Mouse (Mus musculus) embryonic facial prominence, embryonic 11.5 days (tissue): Measurements from ENCODE around the gene Ptk6. TPM values are rescaled to one million over a fixed set of nuclear protein-coding genes. Genes with fewer than 3 reads are reported as not detected.

Experiments used
- ATAC-seq: fragments of 200-750 bp; cut with Nextera tagmentation; replicated peaks from 2 replicates; pipeline ENCODE4 v1.8.0; 2017; ENCODE audit warnings: low read depth; ENCODE audit not compliant: insufficient number of reproducible peaks, low FRiP score, low TSS enrichment
- DNase-seq: peaks from one replicate; pipeline ENCODE4 v3.0.0-alpha.2; 2015; ENCODE audit warnings: low spot score
- H3K27ac ChIP-seq: fragments of 300-500 bp; sonication (generic); replicated peaks from 2 replicates; pipeline ENCODE4 v1.5.1; 2014; ENCODE audit warnings: mild to moderate bottlenecking, low read depth, low read length, control low read depth
- H3K27me3 ChIP-seq: fragments of 300-500 bp; sonication (generic); 2 replicates; pipeline ENCODE4 v1.6.1; 2014; ENCODE audit warnings: mild to moderate bottlenecking, low read length, moderate library complexity, mixed read lengths; ENCODE audit not compliant: control insufficient read depth, insufficient read depth
- H3K36me3 ChIP-seq: fragments of 300-500 bp; sonication (generic); replicated peaks from 2 replicates; pipeline ENCODE4 v1.6.1; 2014; ENCODE audit warnings: low read depth, mild to moderate bottlenecking, low read length, moderate library complexity, mixed read lengths; ENCODE audit not compliant: control insufficient read depth, insufficient read depth
- H3K4me1 ChIP-seq: fragments of 300-500 bp; sonication (generic); 2 replicates; pipeline ENCODE4 v1.6.1; 2014; ENCODE audit warnings: low read length, mixed read lengths; ENCODE audit not compliant: control insufficient read depth, insufficient read depth
- H3K4me2 ChIP-seq: fragments of 300-500 bp; sonication (generic); 2 replicates; pipeline ENCODE4 v1.6.1; 2014; ENCODE audit warnings: low read depth, mild to moderate bottlenecking, control low read depth, low read length, moderate library complexity
- H3K4me3 ChIP-seq: fragments of 300-500 bp; sonication (generic); 2 replicates; pipeline ENCODE4 v1.5.1; 2014; ENCODE audit warnings: low read depth, low read length, control low read depth
- H3K9ac ChIP-seq: fragments of 300-500 bp; sonication (generic); replicated peaks from 2 replicates; pipeline ENCODE4 v1.6.1; 2014; ENCODE audit warnings: mild to moderate bottlenecking, control low read depth, low read length
- H3K9me3 ChIP-seq: fragments of 300-500 bp; sonication (generic); replicated peaks from 2 replicates; pipeline ENCODE4 v1.6.1; 2016; ENCODE audit warnings: mild to moderate bottlenecking, low read length, inconsistent platforms, mixed read lengths; ENCODE audit not compliant: control insufficient read depth
- WGBS: fragments of 180-500 bp; shearing (Covaris S2); extraction: QIAGEN DNeasy Blood & Tissue Kit; methylation state at CpG from one replicate; pipeline ENCODE4 v1.1.7; 2014; 5-methylcytosine and 5-hydroxymethylcytosine counted together
- polyA plus RNA-seq: library from polyadenylated mRNA; unstranded; fragments of >200 nt; fragmentation: Nextera tagmentation; extraction: Ambion mirVana; gene quantifications from 2 replicates; pipeline ENCODE4 v1.2.1, GENCODE M21; 2014

The Ptk6 gene
- polyA plus RNA-seq, 1 experiment from 2014 or later = not detected

DNA sequence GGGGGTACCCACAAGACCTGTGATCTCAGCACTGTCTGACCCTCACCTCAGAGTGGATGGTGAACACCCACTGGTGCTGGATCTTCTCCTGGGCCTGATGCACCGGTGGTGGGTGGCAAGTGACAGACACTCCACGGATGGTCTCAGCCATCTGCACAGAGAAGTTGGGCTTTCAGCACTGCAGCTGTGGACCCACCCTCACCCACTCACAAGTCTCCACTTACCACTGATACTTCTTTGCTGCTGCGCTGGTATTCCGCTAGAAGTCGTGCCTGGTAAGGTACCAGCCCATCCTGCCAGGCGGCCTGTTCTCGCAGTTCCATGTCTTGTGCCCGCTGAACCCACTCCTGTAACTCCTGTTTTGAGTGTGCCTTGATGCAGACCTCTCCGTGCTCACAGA, 36.7 kb upstream of the Ptk6 start:
- Histone ChIP-seq H3K4me3 (no peak overlapping the region), H3K27ac (no peak overlapping the region), H3K27me3 (no peaks in the 10 kb centered on the region), H3K9me3 (no peaks in the 10 kb centered on the region), H3K36me3 (no peaks in the 10 kb centered on the region), H3K4me1 (no peaks in the 10 kb centered on the region), H3K4me2 (no peak overlapping the region), H3K9ac (no peak overlapping the region)
- no peak for ATAC-seq
- WGBS = 92% methylated on average over 9 of the region's 9 CpGs
- no peak for DNase-seq

DNA sequence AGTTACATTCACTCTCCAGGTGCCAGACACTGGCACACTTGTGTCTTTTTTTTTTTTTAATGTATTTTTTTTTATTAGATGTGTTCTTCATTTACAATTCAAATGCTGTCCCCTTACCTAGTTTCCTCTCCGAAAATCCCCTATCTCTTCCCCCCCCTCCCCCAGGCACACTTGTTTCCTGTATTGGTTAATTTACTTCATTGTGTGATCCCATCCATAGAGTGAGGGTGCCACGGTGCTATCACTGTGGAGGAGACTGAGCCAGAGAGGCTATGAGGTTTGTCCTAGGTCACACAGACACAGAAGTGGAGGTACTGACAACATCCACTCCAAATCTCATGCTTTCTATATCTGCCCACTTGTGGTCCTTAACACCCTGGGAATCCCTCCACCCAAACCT, 36.3 kb upstream of the Ptk6 start:
- H3K9ac ChIP-seq = no peak overlapping the region
- no peak overlapping the region for H3K27ac ChIP-seq
- ATAC-seq (no peak), DNase-seq (no peak)
- no peaks in the 10 kb centered on the region for H3K4me1 ChIP-seq
- H3K4me2 ChIP-seq = no peak overlapping the region
- no peaks in the 10 kb centered on the region for H3K9me3 ChIP-seq
- no peaks in the 10 kb centered on the region for H3K36me3 ChIP-seq
- no peaks in the 10 kb centered on the region for H3K27me3 ChIP-seq
- no peak overlapping the region for H3K4me3 ChIP-seq
- WGBS = 75% methylated on average over 2 of the region's 2 CpGs

DNA sequence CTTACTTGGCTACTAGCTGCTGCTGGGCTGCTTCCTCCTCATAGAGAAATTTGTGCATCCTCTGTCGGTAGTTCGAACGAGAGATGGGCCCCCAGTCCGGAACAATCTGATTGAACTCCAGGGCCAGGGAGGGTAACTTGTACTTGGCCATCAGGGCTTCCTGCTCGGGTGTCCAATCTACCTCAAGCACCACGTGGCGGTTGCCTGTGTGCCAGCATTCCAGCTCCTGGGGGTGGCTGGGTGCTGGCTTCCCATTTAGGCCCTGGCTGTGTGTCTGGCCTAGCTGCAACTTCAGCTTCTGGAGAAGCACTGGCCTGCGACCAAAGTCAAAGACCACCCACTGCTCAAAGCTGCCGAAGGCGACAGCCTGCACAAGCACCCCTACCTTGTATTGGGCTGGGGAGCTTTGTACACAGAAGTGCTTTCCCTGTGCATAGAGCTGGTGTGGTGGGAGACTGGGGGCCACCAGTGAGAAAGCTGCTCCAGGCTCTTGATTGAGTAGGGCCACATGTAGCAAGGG, 35.6 kb upstream of the Ptk6 start:
- no peak for DNase-seq
- no peak for ATAC-seq
- Histone ChIP-seq H3K36me3 (no peaks in the 10 kb centered on the region), H3K4me1 (no peaks in the 10 kb centered on the region), H3K27ac (no peak overlapping the region), H3K4me2 (no peak overlapping the region), H3K9ac (no peak overlapping the region), H3K27me3 (no peaks in the 10 kb centered on the region), H3K4me3 (no peak overlapping the region), H3K9me3 (no peaks in the 10 kb centered on the region)
- 80% methylated on average over 10 of the region's 10 CpGs for WGBS

- Histone ChIP-seq H3K4me3 (no peak overlapping the region), H3K36me3 (no peaks in the 10 kb centered on the region), H3K27ac (no peak overlapping the region), H3K9ac (no peak overlapping the region), H3K9me3 (no peaks in the 10 kb centered on the region), H3K4me2 (no peak overlapping the region), H3K4me1 (no peaks in the 10 kb centered on the region), H3K27me3 (no peaks in the 10 kb centered on the region)
- DNase-seq = no peak
- ATAC-seq = no peak
- 88% methylated on average over 17 of the region's 17 CpGs for WGBS
These were observed 34.8 kb upstream of the Ptk6 start for GRCm38 (mm10) chr2:181237251-181238014.

DNA sequence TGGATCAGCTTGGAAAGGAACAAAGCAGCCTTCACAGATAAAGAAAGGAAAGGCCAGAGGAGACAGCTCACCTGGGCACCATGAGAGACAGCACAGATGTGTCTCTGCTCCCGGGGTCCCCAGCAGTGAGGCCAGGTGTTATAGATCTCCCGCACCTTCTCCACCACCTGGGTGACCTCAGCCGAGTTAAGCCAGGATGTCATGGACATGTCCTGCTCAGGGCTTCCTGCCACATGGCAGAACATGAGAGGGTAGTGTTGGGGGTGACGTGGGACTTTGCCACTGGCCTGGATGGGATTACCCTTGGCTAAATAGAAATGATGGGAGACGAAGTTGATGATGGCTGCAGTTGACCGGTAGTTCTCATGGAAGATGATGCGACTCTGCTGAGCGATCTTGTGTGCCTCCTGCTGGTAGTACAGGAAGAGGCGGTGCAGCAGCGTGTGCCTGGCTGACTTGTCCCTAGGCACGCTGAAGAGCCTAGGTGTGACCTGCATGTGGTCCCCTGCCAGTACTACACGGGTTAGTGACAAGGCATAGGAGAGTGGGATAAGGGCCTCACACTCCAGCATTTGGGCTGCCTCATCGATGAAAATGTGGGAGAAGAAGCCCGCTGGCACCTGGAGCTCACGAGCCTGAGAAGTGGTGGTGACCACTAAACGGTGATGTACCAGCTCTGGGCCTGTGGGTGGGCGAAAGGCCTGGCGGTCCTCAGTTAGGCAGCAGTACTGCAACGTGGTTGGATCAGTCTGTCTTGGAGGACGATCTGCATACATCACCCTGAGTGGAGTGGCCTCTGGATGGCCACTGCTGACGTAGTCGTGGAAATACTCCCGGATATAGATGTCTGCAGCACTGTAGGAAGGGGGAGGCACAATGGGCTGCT, 33.3 kb upstream of the Ptk6 start:
- Histone ChIP-seq H3K4me2 (no peak overlapping the region), H3K27me3 (no peaks in the 10 kb centered on the region), H3K4me3 (no peak overlapping the region), H3K27ac (no peak overlapping the region), H3K9ac (no peak overlapping the region), H3K36me3 (no peaks in the 10 kb centered on the region), H3K4me1 (no peaks in the 10 kb centered on the region), H3K9me3 (no peaks in the 10 kb centered on the region)
- 86% methylated on average over 23 of the region's 23 CpGs for WGBS
- DNase-seq (no peak), ATAC-seq (no peak; the same call in 1 of the 2 replicates)

DNA sequence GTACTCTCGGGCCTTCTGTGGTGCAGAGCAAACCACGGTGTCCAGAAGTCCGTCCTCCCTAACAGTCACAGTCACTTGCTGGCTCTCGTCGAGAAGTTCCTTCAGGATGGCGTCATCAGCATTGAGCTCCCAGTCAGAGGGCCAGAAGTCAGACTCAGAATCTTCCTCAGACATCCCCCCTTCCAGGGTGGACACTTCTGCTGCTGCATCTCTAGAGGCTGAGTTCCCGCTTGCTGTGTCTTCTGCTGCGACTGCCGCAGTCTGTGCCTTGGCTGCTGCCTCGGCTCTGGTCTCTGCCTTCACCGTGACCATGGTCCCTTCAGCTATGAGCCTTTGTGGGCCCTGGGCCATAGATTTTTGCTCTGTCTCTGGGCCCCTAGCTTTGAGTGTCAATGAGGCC, 32.1 kb upstream of the Ptk6 start:
- DNase-seq = no peak

GRCm38 (mm10) chr2:181233443-181233842, 30.9 kb upstream of the Ptk6 start:
- Histone ChIP-seq H3K36me3 (no peaks in the 10 kb centered on the region), H3K9me3 (no peaks in the 10 kb centered on the region), H3K9ac (no peak overlapping the region), H3K27me3 (no peaks in the 10 kb centered on the region), H3K27ac (no peak overlapping the region), H3K4me2 (no peak overlapping the region), H3K4me3 (no peak overlapping the region), H3K4me1 (no peaks in the 10 kb centered on the region)
- ATAC-seq (no peak), DNase-seq (no peak)
- 92% methylated on average over 15 of the region's 15 CpGs for WGBS

More for the DNA sequence above, 32.1 kb upstream of the Ptk6 start:
- no peaks in the 10 kb centered on the region for H3K4me1 ChIP-seq
- H3K27me3 ChIP-seq = no peaks in the 10 kb centered on the region
- H3K36me3 ChIP-seq = no peaks in the 10 kb centered on the region
- no peaks in the 10 kb centered on the region for H3K9me3 ChIP-seq
- ATAC-seq = no peak
- no peak overlapping the region for H3K4me3 ChIP-seq
- no peak overlapping the region for H3K9ac ChIP-seq
- WGBS = 91% methylated on average over 11 of the region's 11 CpGs
- H3K27ac ChIP-seq = no peak overlapping the region
- no peak overlapping the region for H3K4me2 ChIP-seq

DNA sequence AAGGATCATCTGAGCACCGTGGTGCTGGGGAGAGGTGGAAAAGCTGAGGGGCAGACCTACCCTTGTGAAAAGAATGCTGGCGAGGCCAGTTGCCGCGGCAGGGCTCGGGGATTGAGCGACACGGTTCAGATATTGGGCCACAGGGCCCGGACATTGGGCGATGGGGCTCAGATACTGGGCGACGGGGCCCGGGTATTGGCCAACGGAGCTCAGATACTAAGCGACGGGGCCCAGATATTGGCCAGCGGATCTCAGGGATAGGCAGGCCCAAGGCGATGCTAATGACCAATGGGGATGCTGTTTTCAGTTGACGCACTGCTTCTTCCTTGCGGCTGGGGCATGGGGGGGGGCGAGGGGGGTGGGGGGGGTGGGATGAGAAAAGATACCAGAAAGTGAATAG, 28.6 kb upstream of the Ptk6 start:
- no peaks in the 10 kb centered on the region for H3K27me3 ChIP-seq
- no peaks in the 10 kb centered on the region; the same call in 1 of the 2 replicates for H3K4me1 ChIP-seq
- H3K36me3 ChIP-seq = no peaks in the 10 kb centered on the region
- 72% methylated on average over 19 of the region's 20 CpGs for WGBS
- no peak overlapping the region for H3K9ac ChIP-seq
- ATAC-seq (no peak), DNase-seq (no peak)
- H3K4me2 ChIP-seq = no peak overlapping the region
- no peak overlapping the region for H3K4me3 ChIP-seq
- no peak overlapping the region for H3K27ac ChIP-seq
- no peaks in the 10 kb centered on the region for H3K9me3 ChIP-seq
